Mouse (Mus musculus) stomach, postnatal 0 days (tissue): ENCODE results near the gene Slc25a11. TPM values are rescaled to one million over a fixed set of nuclear protein-coding genes. Genes with fewer than 3 reads are reported as not detected.
A peak's percentile ranks its signal among the peaks of the same experiment; 100 is the strongest.

ENCODE experiments used
- ATAC-seq: fragments of 200-750 bp; cut with Nextera tagmentation; 2 replicates; pipeline ENCODE4 v1.8.0; 2017; ENCODE audit not compliant: low FRiP score, low TSS enrichment
- DNase-seq: peaks from one replicate; pipeline ENCODE4 v3.0.0-alpha.2; 2016; ENCODE audit warnings: low spot score
- H3K27ac ChIP-seq: fragments of 300-500 bp; sonication (generic); replicated peaks from 2 replicates; pipeline ENCODE4 v1.5.1; 2014; ENCODE audit warnings: mild to moderate bottlenecking, control low read depth
- H3K27me3 ChIP-seq: fragments of 300-500 bp; sonication (generic); 2 replicates; pipeline ENCODE4 v1.6.1; 2014; ENCODE audit warnings: low read length; ENCODE audit not compliant: control insufficient read depth, insufficient read depth
- H3K36me3 ChIP-seq: fragments of 300-500 bp; sonication (generic); 2 replicates; pipeline ENCODE4 v1.6.1; 2014; ENCODE audit warnings: low read length, mixed read lengths; ENCODE audit not compliant: control insufficient read depth, insufficient read depth
- H3K4me1 ChIP-seq: fragments of 300-500 bp; sonication (generic); replicated peaks from 2 replicates; pipeline ENCODE4 v1.6.1; 2014; ENCODE audit warnings: antibody characterized with exemption; ENCODE audit not compliant: control insufficient read depth, insufficient read depth
- H3K4me2 ChIP-seq: fragments of 300-500 bp; sonication (generic); replicated peaks from 2 replicates; pipeline ENCODE4 v1.6.1; 2014; ENCODE audit warnings: low read depth, mild to moderate bottlenecking, control low read depth, moderate library complexity
- H3K4me3 ChIP-seq: fragments of 300-500 bp; sonication (generic); 2 replicates; pipeline ENCODE4 v1.5.1; 2014; ENCODE audit warnings: low read depth, low read length, control low read depth
- H3K9ac ChIP-seq: fragments of 300-500 bp; sonication (generic); 2 replicates; pipeline ENCODE4 v1.6.1; 2014; ENCODE audit warnings: mild to moderate bottlenecking, low read length, control low read depth, mixed read lengths
- H3K9me3 ChIP-seq: fragments of 300-500 bp; sonication (generic); 2 replicates; pipeline ENCODE4 v1.6.1; 2016; ENCODE audit warnings: low read length; ENCODE audit not compliant: control insufficient read depth
- CTCF ChIP-seq: IDR thresholded peaks from 2 replicates; pipeline ENCODE4 v1.5.1; 2016; ENCODE audit warnings: antibody characterized with exemption, low read depth, mild to moderate bottlenecking, moderate library complexity
- EP300 ChIP-seq: optimal IDR thresholded peaks from 2 replicates; pipeline ENCODE3; 2016; ENCODE audit warnings: antibody characterized with exemption
- WGBS: fragments of 180-500 bp; shearing (Covaris S2); extraction: QIAGEN DNeasy Blood & Tissue Kit; methylation state at CpG from one replicate; pipeline ENCODE4 v1.1.7; 2014; 5-methylcytosine and 5-hydroxymethylcytosine counted together
- polyA plus RNA-seq: library from polyadenylated mRNA; unstranded; fragments of >200 nt; fragmentation: Nextera tagmentation; extraction: Ambion mirVana; gene quantifications from 2 replicates; pipeline ENCODE4 v1.2.1, GENCODE M21; 2015

The Slc25a11 gene
- 120 and 121 TPM in 2 replicates for polyA plus RNA-seq

- WGBS = under 1% methylated on average over 63 of the region's 63 CpGs
- Histone ChIP-seq H3K36me3 (peaks cover 23% of the 10 kb centered on the region), H3K9me3 (no peaks in the 10 kb centered on the region), H3K27me3 (no peaks in the 10 kb centered on the region), H3K27ac (peak within 1 kb of the TSS; percentile 97), H3K4me2 (peak within 1 kb of the TSS; percentile 92), H3K4me3 (peak within 1 kb of the TSS; percentile 74), H3K4me1 (peaks cover 3% of the 10 kb centered on the region), H3K9ac (peak within 1 kb of the TSS; percentile 86)
- DNase-seq = peak; percentile 98
- peak; percentile 100 for TF ChIP-seq EP300
- TF ChIP-seq CTCF = peak; percentile 45
- ATAC-seq = peak; percentile 87
These were observed at the start of gene Slc25a11, which contains the start of gene Rnf167 for GRCm38 (mm10) chr11:70646691-70647650. Gene Slc25a11, minus strand, starts transcription at chr11:70647479. Gene Rnf167, plus strand, starts transcription at chr11:70647235.

- no peaks in the 10 kb centered on the region for H3K36me3 ChIP-seq
- 74% methylated on average over 3 of the region's 3 CpGs for WGBS
- DNase-seq (no peak), ATAC-seq (no peak)
- H3K4me2 ChIP-seq = no peak overlapping the region
- H3K27me3 ChIP-seq = no peaks in the 10 kb centered on the region
- no peaks in the 10 kb centered on the region for H3K9me3 ChIP-seq
- H3K9ac ChIP-seq = no peak overlapping the region
- 0 out of 2 replicates have a peak, but pooled peaks cover under 1% of the 10 kb centered on the region for H3K4me1 ChIP-seq
- H3K4me3 ChIP-seq = no peak overlapping the region
- no peak for TF ChIP-seq CTCF
- no peak for TF ChIP-seq EP300
- no peak overlapping the region for H3K27ac ChIP-seq
These were observed 46.2 kb upstream of the Slc25a11 start for GRCm38 (mm10) chr11:70693504-70693903.

GRCm38 (mm10) chr11:70689578-70689977, 42.3 kb upstream of the Slc25a11 start:
- Histone ChIP-seq H3K4me1 (0 out of 2 replicates have a peak, but pooled peaks cover 4% of the 10 kb centered on the region), H3K4me3 (no peak overlapping the region), H3K36me3 (0 out of 2 replicates have a peak, but pooled peaks cover 2% of the 10 kb centered on the region), H3K4me2 (no peak overlapping the region), H3K27ac (no peak overlapping the region), H3K27me3 (no peaks in the 10 kb centered on the region), H3K9ac (no peak overlapping the region), H3K9me3 (no peaks in the 10 kb centered on the region)
- WGBS = 29% methylated on average over 4 of the region's 4 CpGs
- ATAC-seq (no peak), DNase-seq (no peak)
- TF ChIP-seq CTCF = no peak
- TF ChIP-seq EP300 = no peak

GRCm38 (mm10) chr11:70688372-70688771, 41.1 kb upstream of the Slc25a11 start:
- TF ChIP-seq CTCF (no peak), EP300 (no peak)
- DNase-seq = no peak
- WGBS = 12% methylated on average over 8 of the region's 8 CpGs

GRCm38 (mm10) chr11:70687601-70688199, 40.4 kb upstream of the Slc25a11 start, which contains the start of gene Camta2:
Gene Camta2, minus strand, starts transcription at chr11:70688105.
- Histone ChIP-seq H3K4me1 (0 out of 2 replicates have a peak, but pooled peaks cover 4% of the 10 kb centered on the region), H3K4me3 (peak within 1 kb of the TSS; percentile 85), H3K36me3 (peaks cover 8% of the 10 kb centered on the region; the same call in 1 of the 2 replicates), H3K9ac (peak within 1 kb of the TSS; percentile 87), H3K27ac (peak within 1 kb of the TSS; percentile 95), H3K27me3 (no peaks in the 10 kb centered on the region), H3K9me3 (no peaks in the 10 kb centered on the region), H3K4me2 (peak within 1 kb of the TSS; percentile 94)
- WGBS = under 1% methylated on average over 48 of the region's 55 CpGs
- ATAC-seq (peak; percentile 83), DNase-seq (peak; percentile 80)
- TF ChIP-seq EP300 (no peak), CTCF (peak; percentile 65)

More at GRCm38 (mm10) chr11:70688372-70688771, 41.1 kb upstream of the Slc25a11 start:
- Histone ChIP-seq H3K4me1 (0 out of 2 replicates have a peak, but pooled peaks cover 4% of the 10 kb centered on the region), H3K27ac (peak overlapping the region; percentile 95), H3K4me2 (peak overlapping the region; percentile 94), H3K9ac (peak overlapping the region; percentile 87), H3K9me3 (no peaks in the 10 kb centered on the region), H3K27me3 (no peaks in the 10 kb centered on the region), H3K36me3 (0 out of 2 replicates have a peak, but pooled peaks cover 6% of the 10 kb centered on the region), H3K4me3 (peak overlapping the region; percentile 85)
- ATAC-seq = no peak
